Mouse (Mus musculus) testis, adult 2 months (tissue): Measurements from ENCODE around the gene Nipal3. TPM values are rescaled to one million over a fixed set of nuclear protein-coding genes. Genes with fewer than 3 reads are reported as not detected.

ENCODE experiments used
- H3K27ac ChIP-seq: fragments of 200-500 bp; 2 replicates; pipeline ENCODE4 v1.5.1; 2012; ENCODE audit warnings: low read depth, low read length; ENCODE audit not compliant: control insufficient read depth, insufficient read depth
- H3K27me3 ChIP-seq: fragments of 200-500 bp; 2 replicates; pipeline ENCODE4 v1.6.1; 2012; ENCODE audit warnings: mild to moderate bottlenecking, low read length, moderate library complexity; ENCODE audit not compliant: control insufficient read depth, insufficient read depth
- H3K36me3 ChIP-seq: fragments of 200-500 bp; 2 replicates; pipeline ENCODE4 v1.6.1; 2012; ENCODE audit warnings: mild to moderate bottlenecking, low read length; ENCODE audit not compliant: control insufficient read depth, insufficient read depth
- H3K4me1 ChIP-seq: fragments of 200-500 bp; 2 replicates; pipeline ENCODE4 v1.6.1; 2012; ENCODE audit warnings: low read length; ENCODE audit not compliant: control insufficient read depth, insufficient read depth
- H3K4me3 ChIP-seq: fragments of 200-500 bp; 2 replicates; pipeline ENCODE4 v1.5.1; 2012; ENCODE audit warnings: low read depth, mild to moderate bottlenecking, low read length, moderate library complexity, mixed read lengths; ENCODE audit not compliant: control insufficient read depth
- CTCF ChIP-seq: fragments of 200-500 bp; IDR thresholded peaks from 2 replicates; pipeline ENCODE4 v1.5.1; 2012; ENCODE audit warnings: low read depth, mild to moderate bottlenecking, inconsistent platforms, low read length, moderate library complexity; ENCODE audit not compliant: control insufficient read depth, insufficient read depth, insufficient replicate concordance
- POLR2A ChIP-seq: fragments of 200-500 bp; IDR thresholded peaks from 2 replicates; pipeline ENCODE4 v1.6.1; 2012; ENCODE audit warnings: low read depth, mild to moderate bottlenecking, inconsistent platforms, low read length, moderate library complexity; ENCODE audit not compliant: control insufficient read depth
- polyA plus RNA-seq: library from polyadenylated mRNA; depleted of rRNA; stranded (reverse); fragments of >200 nt; gene quantifications from 2 replicates; pipeline ENCODE4 v1.2.3, GENCODE M21; 2012

The Nipal3 gene
- polyA plus RNA-seq, 1 experiment: 4.6 TPM

- Histone ChIP-seq H3K36me3 (no peaks in the 10 kb centered on the region), H3K4me1 (peaks cover 7% of the 10 kb centered on the region), H3K27ac (no peak overlapping the region), H3K27me3 (no peaks in the 10 kb centered on the region), H3K4me3 (no peak overlapping the region)
- TF ChIP-seq CTCF (no peak), POLR2A (no peak)
Observed at GRCm38 (mm10) chr4:135489256-135489655, 5.6 kb downstream of the Nipal3 start.

DNA sequence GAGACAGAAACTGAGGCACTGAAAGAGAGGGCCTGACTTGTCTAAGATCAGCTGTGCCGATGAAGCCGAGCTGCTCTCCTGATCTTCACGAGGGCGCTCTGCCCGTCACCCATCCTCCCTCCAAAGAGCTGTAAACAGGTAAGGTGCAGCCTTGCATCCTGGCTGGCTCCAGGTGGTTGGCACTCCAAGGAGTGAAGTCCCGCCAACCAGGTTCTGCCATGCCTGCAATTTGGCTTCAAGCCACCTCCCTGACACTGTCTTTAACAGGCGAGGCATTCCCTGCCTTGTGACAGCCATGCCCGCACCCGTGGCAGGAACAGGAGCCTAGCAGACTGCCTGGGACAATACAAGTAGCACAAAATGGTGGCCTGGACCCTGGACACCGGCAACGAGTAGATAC, 8.5 kb downstream of the Nipal3 start:
- H3K4me1 ChIP-seq: no peaks in the 10 kb centered on the region
- TF ChIP-seq POLR2A (no peak), CTCF (no peak)
- H3K36me3 ChIP-seq: no peaks in the 10 kb centered on the region
- H3K27me3 ChIP-seq: no peaks in the 10 kb centered on the region
- H3K4me3 ChIP-seq: no peak overlapping the region
- no peak overlapping the region for H3K27ac ChIP-seq

DNA sequence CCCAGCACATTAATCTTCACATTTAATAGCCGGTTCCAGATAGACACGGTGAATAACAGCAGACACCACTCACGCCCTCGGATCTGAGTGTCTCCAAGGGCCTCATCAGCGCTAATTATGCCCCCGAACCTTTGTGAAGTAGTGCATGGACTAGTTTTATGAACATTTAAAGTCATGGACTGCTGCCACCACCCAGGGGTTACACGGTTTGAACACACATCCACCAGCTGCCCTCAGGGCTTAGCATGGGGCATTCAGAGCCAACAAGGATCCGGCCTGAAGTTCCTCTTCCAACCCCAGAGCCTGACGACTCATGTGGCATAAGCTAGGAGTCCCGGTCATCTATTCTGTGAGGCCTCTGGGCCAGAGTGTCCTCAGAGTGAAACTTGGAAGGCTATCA, 9.8 kb downstream of the Nipal3 start:
- Histone ChIP-seq H3K4me1 (no peaks in the 10 kb centered on the region), H3K27me3 (no peaks in the 10 kb centered on the region), H3K27ac (no peak overlapping the region), H3K36me3 (no peaks in the 10 kb centered on the region), H3K4me3 (no peak overlapping the region)
- TF ChIP-seq CTCF (no peak), POLR2A (no peak)

- no peak overlapping the region for H3K4me3 ChIP-seq
- TF ChIP-seq CTCF (no peak), POLR2A (no peak)
- H3K27ac ChIP-seq: no peak overlapping the region
- no peaks in the 10 kb centered on the region for H3K27me3 ChIP-seq
- H3K4me1 ChIP-seq: no peaks in the 10 kb centered on the region
- H3K36me3 ChIP-seq: no peaks in the 10 kb centered on the region
Observed at GRCm38 (mm10) chr4:135480370-135480769, 14.5 kb downstream of the Nipal3 start.

- Histone ChIP-seq H3K4me3 (no peak overlapping the region), H3K27me3 (no peaks in the 10 kb centered on the region), H3K36me3 (no peaks in the 10 kb centered on the region), H3K4me1 (no peaks in the 10 kb centered on the region), H3K27ac (no peak overlapping the region)
- TF ChIP-seq POLR2A: no peak
- TF ChIP-seq CTCF: no peak
Observed at GRCm38 (mm10) chr4:135477851-135478250, 17.0 kb downstream of the Nipal3 start.

GRCm38 (mm10) chr4:135463406-135463805, 31.4 kb downstream of the Nipal3 start:
- no peak overlapping the region for H3K4me3 ChIP-seq
- peaks cover 2% of the 10 kb centered on the region; the same call in 1 of the 2 replicates for H3K4me1 ChIP-seq
- H3K36me3 ChIP-seq: no peaks in the 10 kb centered on the region
- no peaks in the 10 kb centered on the region for H3K27me3 ChIP-seq
- no peak for TF ChIP-seq CTCF
- TF ChIP-seq POLR2A: no peak
- no peak overlapping the region for H3K27ac ChIP-seq

DNA sequence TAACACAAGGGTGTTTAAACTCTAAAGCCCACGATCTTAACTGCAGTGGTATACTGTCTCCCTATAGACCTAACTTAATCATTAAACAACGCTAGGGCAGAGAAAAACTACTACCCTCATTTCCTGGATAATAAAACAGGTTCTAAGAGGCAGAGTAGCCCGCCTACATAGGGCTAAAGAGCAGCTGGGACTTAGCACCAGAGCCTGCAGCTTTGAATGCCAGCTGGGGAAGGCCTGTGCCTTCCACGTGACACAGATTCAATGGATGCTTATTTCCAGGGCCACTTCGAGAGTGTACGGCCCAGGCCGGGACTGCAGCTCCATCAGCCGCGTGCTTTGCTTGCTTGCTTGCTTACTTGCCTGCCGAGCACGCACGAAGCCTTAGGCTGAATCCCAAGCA, 41.3 kb downstream of the Nipal3 start:
- TF ChIP-seq CTCF (no peak), POLR2A (no peak)
- H3K27me3 ChIP-seq: no peaks in the 10 kb centered on the region
- no peak overlapping the region for H3K4me3 ChIP-seq
- no peak overlapping the region for H3K27ac ChIP-seq
- H3K4me1 ChIP-seq: no peaks in the 10 kb centered on the region
- H3K36me3 ChIP-seq: no peaks in the 10 kb centered on the region

GRCm38 (mm10) chr4:135453164-135453563, 41.7 kb downstream of the Nipal3 start:
- H3K27ac ChIP-seq: no peak overlapping the region
- no peaks in the 10 kb centered on the region for H3K36me3 ChIP-seq
- no peaks in the 10 kb centered on the region for H3K4me1 ChIP-seq
- TF ChIP-seq CTCF: no peak
- H3K27me3 ChIP-seq: no peaks in the 10 kb centered on the region
- H3K4me3 ChIP-seq: no peak overlapping the region
